Mouse (Mus musculus) embryonic stem cell, embryonic (primary cell): ENCODE measurements around the gene Prdm12.

Experiments used
- CTCF ChIA-PET, 4 experiments: fragments of 300-600 bp in 2 of 4; fragments of 350-600 bp in 2 of 4; sonication (Branson Sonifier 250); formaldehyde crosslinking; loops; one replicate each; lab custom pipeline; 2022; ENCODE audit warnings: inconsistent platforms in 2 of 4; lab: Charles Lee
- POLR2A ChIA-PET, 4 experiments: fragments of 300-600 bp in 2 of 4; fragments of 350-600 bp in 2 of 4; sonication (Branson Sonifier 250); formaldehyde crosslinking; loops; one replicate each; lab custom pipeline; 2022; ENCODE audit warnings: antibody characterized with exemption in 4 of 4, inconsistent platforms in 1 of 4; lab: Charles Lee

Prdm12 gene

GRCm38 (mm10) chr2:31637807-31638206 is 2.0 kb upstream of the Prdm12 start:
- ChIA-PET CTCF (interaction anchor here in 1 of 4 experiments (0.6 to 1.0 kb wide), 5 partner anchors 17 to 333 kb away, joined by 3 read pairs; no protein-coding TSS in a partner anchor), POLR2A (interaction anchor here in 3 of 4 experiments (0.6 to 2.1 kb wide), 10 partner anchors 14 to 263 kb away, joined by 3 to 14 read pairs (median 4); partner anchors contain the start of genes Ass1 (in 1 of the 3) and Exosc2 (in 1 of the 3))

GRCm38 (mm10) chr2:31638581-31639465 is 1.0 kb upstream of the Prdm12 start:
- CTCF ChIA-PET: interaction anchor here in 2 of 4 experiments (0.6 to 1.4 kb wide), 7 partner anchors 12 to 334 kb away, joined by 3 read pairs; partner anchors contain the start of gene Exosc2 (in 1 of the 2)
- POLR2A ChIA-PET: interaction anchor here (0.6 to 2.1 kb wide), 18 partner anchors 13 to 1190 kb away, joined by 3 to 14 read pairs (median 3); partner anchors contain the start of genes Abl1 (in 1 of the 4), Ass1 (in 1 of the 4) and Exosc2 (in 1 of the 4)

DNA sequence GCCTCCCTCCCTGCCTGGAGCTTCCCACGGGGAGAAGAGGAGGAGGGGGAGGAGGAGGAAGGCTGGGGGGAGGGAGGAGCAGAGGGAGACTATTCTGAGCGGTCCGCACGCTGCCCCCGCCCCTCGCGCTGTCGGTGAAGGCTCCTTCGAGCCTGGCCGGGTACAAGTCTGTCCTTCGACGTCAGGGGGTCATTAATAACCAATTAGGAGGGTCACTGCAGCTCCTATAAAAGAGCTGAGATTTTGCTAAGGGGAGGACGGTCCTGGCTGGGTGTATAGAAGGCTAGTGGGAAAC is 424 bp upstream of the Prdm12 start:
- ChIA-PET POLR2A (interaction anchor here (0.6 to 2.1 kb wide), 11 partner anchors 12 to 1191 kb away, joined by 3 to 14 read pairs (median 3); partner anchors contain the start of gene Abl1 (in 1 of the 4)), CTCF (interaction anchor here in 2 of 4 experiments (1.4 kb wide), 2 partner anchors 13 to 31 kb away, joined by 3 read pairs; partner anchors contain the start of gene Exosc2 (in 1 of the 2))

- POLR2A ChIA-PET: interaction anchor here (0.5 to 2.4 kb wide), 12 partner anchors 9 to 326 kb away, joined by 3 to 25 read pairs (median 4); partner anchors contain the start of gene Fubp3 (in 1 of the 4)
- CTCF ChIA-PET: interaction anchor here in 3 of 4 experiments (0.6 to 2.2 kb wide), 5 partner anchors 11 to 169 kb away, joined by 3 to 5 read pairs (median 3); no protein-coding TSS in a partner anchor
Observed at GRCm38 (mm10) chr2:31640609-31641507, 1.0 kb downstream of the Prdm12 start.

- POLR2A ChIA-PET: interaction anchor here (0.5 to 2.4 kb wide), 18 partner anchors 9 to 327 kb away, joined by 3 to 25 read pairs (median 4); partner anchors contain the start of gene Fubp3 (in 1 of the 4)
- CTCF ChIA-PET: interaction anchor here in 3 of 4 experiments (0.7 to 2.2 kb wide), 10 partner anchors 11 to 835 kb away, joined by 3 to 7 read pairs (median 4); no protein-coding TSS in a partner anchor
Observed at GRCm38 (mm10) chr2:31641508-31641830, 1.6 kb downstream of the Prdm12 start.

DNA sequence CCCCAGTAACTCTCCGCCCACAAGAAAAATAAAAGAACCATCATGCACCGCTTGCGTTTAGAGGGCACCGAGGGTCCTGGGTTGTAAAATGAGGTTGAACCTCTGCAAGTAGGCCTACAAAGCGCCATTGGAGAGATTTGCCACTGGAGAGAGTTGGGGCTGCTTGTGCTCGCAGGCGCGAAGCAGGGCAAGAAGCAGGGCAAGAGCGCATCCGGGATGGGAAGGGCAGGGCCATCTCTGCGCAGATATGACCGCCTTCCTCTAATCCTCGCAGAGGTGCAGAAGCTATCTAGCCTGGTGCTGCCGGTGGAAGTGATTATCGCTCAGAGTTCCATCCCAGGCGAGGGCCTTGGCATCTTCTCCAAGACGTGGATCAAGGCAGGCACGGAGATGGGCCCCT is 2.1 kb downstream of the Prdm12 start:
- ChIA-PET CTCF (interaction anchor here in 3 of 4 experiments (0.7 to 2.2 kb wide), 10 partner anchors 10 to 836 kb away, joined by 3 to 7 read pairs (median 4); no protein-coding TSS in a partner anchor), POLR2A (interaction anchor here (0.7 to 2.4 kb wide), 15 partner anchors 9 to 327 kb away, joined by 3 to 25 read pairs (median 4); partner anchors contain the start of gene Fubp3 (in 1 of the 4))

- POLR2A ChIA-PET: interaction anchor here in 2 of 4 experiments (0.6 to 1.2 kb wide), 12 partner anchors 8 to 236 kb away, joined by 3 to 4 read pairs (median 3); partner anchors contain the start of genes Exosc2 (in 1 of the 2) and Fubp3 (in 1 of the 2)
- CTCF ChIA-PET: interaction anchor here (0.5 to 1.7 kb wide), 12 partner anchors 12 to 898 kb away, joined by 3 to 10 read pairs (median 3); no protein-coding TSS in a partner anchor
Observed at GRCm38 (mm10) chr2:31653971-31654853, 14.4 kb downstream of the Prdm12 start.

DNA sequence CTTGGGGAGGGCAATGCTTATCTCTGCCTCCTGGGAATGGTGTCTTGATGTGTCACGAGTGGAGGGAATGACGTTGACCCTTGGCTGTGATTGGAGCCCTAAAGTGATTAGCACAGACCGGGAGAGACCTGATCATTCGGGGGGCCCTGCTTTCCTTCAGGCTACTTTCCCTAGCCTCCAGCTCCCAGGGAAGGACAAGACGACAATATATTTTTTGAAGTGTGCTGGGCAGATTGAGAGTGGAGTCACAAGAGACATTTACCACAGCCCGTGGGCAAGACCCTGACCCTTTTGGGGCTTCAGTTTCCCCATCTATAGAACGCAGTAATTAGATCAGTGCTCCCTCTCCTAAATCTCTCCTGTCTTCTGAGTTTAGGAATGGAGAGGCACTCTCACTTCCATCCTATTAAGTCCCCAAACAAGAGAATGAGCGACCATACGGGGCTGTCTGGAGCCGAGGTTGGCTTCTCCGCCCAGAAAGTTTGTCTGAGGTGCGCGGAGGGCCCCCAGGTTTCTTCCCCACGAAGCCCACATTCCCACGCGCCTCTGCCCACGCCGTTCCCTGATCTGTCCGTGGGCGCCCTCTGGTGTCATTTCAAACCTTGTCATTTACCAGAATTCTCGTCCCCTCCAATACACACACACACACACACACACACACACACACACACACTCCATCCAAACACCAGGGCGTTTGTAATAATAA is 15.2 kb downstream of the Prdm12 start:
- POLR2A ChIA-PET: interaction anchor here in 2 of 4 experiments (0.6 to 1.2 kb wide), 12 partner anchors 9 to 237 kb away, joined by 3 to 4 read pairs (median 3); partner anchors contain the start of genes Exosc2 (in 1 of the 2) and Fubp3 (in 1 of the 2)
- CTCF ChIA-PET: interaction anchor here (0.5 to 1.7 kb wide), 12 partner anchors 12 to 899 kb away, joined by 3 to 10 read pairs (median 3); no protein-coding TSS in a partner anchor

- CTCF ChIA-PET: interaction anchor here in 1 of 4 experiments (0.5 kb wide), 1 partner anchor 827 kb away, joined by 4 read pairs; no protein-coding TSS in a partner anchor
- POLR2A ChIA-PET: interaction anchor here (0.7 to 1.5 kb wide), 5 partner anchors 18 to 587 kb away, joined by 3 to 4 read pairs (median 3); no protein-coding TSS in a partner anchor
Observed at GRCm38 (mm10) chr2:31656374-31656773, 16.5 kb downstream of the Prdm12 start.

DNA sequence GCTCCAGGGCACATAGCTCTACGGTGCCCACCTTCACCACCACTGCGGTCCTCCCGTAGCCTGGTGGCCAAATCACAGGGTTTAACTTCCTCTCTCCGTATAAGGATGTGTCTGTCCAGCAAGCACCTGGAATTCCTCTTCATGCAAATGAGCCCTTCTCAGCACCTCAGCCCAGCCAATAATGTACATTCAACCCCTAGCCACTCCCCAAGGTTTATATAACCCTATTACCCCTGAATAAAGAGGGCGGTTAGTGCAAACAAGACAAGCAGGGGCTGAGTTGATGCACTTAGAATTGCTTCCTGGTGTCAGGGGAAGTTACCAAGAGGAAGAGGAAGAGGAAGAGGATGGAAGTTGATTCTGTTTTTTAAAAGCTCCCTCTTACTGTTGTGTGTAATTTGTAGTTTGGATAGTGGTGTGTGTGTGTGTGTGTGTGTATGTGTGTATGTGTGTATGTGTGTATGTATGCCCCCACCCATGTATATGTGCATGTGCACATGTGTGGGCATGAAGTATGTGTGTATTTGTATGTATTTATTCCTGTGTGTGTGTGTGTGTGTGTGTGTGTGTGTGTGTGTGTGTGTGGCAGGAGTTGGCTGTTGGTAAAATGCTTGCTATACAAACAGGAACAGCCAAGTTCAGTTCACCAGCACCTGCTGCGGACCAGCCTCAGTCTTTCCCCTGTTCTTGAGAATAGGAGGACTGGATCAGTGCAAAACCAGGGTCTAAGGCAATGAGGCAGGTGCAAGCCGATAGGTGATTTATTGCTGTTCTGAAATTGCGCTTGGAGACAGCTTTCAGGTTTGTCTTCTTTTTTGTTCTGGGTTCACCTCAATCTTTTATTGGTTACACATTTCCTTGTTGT is 23.3 kb downstream of the Prdm12 start:
- CTCF ChIA-PET: interaction anchor here in 1 of 4 experiments (0.7 to 1.0 kb wide), 2 partner anchors 181 to 547 kb away, joined by 3 to 4 read pairs; no protein-coding TSS in a partner anchor
- POLR2A ChIA-PET: interaction anchor here in 2 of 4 experiments (0.7 to 1.6 kb wide), 4 partner anchors 7 to 275 kb away, joined by 3 to 6 read pairs (median 4); partner anchors contain the start of gene Exosc2 (in 1 of the 2)

DNA sequence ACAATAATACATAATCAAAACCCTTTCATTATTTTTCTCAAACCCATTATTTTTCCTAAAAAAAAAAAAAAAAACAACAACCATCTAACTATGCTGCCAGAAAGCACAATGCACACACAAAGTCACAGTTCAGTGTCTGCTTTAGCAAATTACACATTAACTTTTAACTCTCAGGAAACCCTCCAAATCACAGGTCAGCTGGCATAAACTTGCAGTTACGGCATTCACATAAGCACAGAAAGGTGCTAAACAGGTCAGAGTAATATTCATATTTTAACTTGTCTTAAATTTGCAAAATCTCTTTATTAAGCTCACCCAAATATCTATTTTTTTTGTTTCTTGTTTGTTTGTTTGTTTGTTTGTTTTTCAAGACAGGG is 24.0 kb downstream of the Prdm12 start:
- CTCF ChIA-PET: interaction anchor here in 1 of 4 experiments (0.7 kb wide), 1 partner anchor 548 kb away, joined by 4 read pairs; no protein-coding TSS in a partner anchor
- POLR2A ChIA-PET: interaction anchor here in 1 of 4 experiments (0.7 kb wide), 2 partner anchors 268 to 274 kb away, joined by 3 read pairs; no protein-coding TSS in a partner anchor

GRCm38 (mm10) chr2:31667332-31667731 is 27.5 kb downstream of the Prdm12 start:
- CTCF ChIA-PET: interaction anchor here (0.5 to 1.7 kb wide), 14 partner anchors 15 to 232 kb away, joined by 3 to 10 read pairs (median 3); no protein-coding TSS in a partner anchor

DNA sequence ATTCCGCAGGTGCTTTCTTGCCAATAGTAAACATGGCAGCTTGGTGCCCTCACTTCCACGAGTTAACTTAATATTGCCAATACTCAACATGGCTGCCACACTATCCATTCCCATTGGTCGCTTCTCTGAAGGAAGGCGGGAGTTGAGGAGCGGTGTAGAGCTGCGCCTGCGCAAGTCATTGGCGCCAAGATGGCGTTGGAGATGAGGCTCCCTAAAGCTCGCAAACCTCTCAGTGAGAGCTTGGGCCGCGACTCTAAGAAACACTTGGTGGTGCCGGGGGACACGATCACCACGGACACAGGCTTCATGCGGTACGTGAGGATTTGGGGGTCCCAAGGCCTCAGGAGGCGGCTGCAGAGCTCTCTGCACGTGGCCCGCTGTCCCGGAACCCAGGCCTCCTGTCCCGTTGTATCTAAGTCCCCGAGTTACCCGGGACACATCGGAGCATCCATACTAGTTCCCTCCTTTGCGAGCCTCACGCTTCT is 30.8 kb downstream of the Prdm12 start, which contains the start of gene Exosc2:
TSS of gene Exosc2 (plus strand) at position 165 of the 485 bp plus-strand sequence.
- ChIA-PET POLR2A (interaction anchor here (0.8 to 2.1 kb wide), 29 partner anchors 8 to 478 kb away, joined by 3 to 17 read pairs (median 4); partner anchors contain the start of genes Abl1 (in 4 of the 4) and Fubp3 (in 1 of the 4)), CTCF (interaction anchor here in 3 of 4 experiments (0.6 to 1.8 kb wide), 8 partner anchors 13 to 371 kb away, joined by 3 to 6 read pairs (median 4); no protein-coding TSS in a partner anchor)

More at GRCm38 (mm10) chr2:31667332-31667731, 27.5 kb downstream of the Prdm12 start:
- POLR2A ChIA-PET: no interaction called here

DNA sequence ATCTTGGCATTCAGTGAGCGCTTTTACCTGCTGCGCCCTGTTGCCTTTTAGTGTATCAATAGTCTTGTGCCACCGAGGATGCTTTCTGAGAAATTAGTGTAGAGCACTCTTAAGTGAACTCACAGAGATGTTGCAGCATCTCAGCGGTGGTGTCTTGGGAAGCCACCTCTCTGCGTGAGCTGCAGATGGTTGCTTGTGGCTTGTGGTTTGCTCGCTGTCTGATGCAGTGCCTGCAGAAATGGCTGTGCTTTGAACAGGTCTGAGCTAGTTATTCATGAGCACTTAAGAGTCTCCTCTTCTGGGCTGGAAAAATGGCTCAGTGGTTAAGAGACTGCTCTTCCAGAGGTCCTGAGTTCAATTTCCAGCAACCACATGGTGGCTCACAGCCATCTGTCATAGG is 38.8 kb downstream of the Prdm12 start:
- ChIA-PET CTCF (interaction anchor here (0.7 to 1.6 kb wide), 5 partner anchors 9 to 196 kb away, joined by 3 to 6 read pairs (median 3); partner anchors contain the start of gene Abl1 (in 2 of the 4)), POLR2A (interaction anchor here in 3 of 4 experiments (0.7 to 3.5 kb wide), 9 partner anchors 8 to 341 kb away, joined by 3 to 22 read pairs (median 7); partner anchors contain the start of genes Abl1 (in 3 of the 3) and Exosc2 (in 2 of the 3))
